Mouse (Mus musculus) olfactory bulb, adult 2 months (tissue): ENCODE results near the gene H2al1f. TPM values are rescaled to one million over a fixed set of nuclear protein-coding genes. Genes with fewer than 3 reads are reported as not detected.
"Not testable (repeated sequence)": the region's sequence is repeated elsewhere in the genome, so short reads cannot be mapped to it uniquely, and the experiment has no call there.

Experiments
- H3K27ac ChIP-seq: fragments of 200-500 bp; 2 replicates; pipeline ENCODE4 v1.5.1; 2012; ENCODE audit warnings: low read depth, low read length; ENCODE audit not compliant: insufficient read depth
- H3K4me1 ChIP-seq: fragments of 200-500 bp; 2 replicates; pipeline ENCODE4 v1.6.1; 2012; ENCODE audit warnings: low read length; ENCODE audit not compliant: control insufficient read depth, insufficient read depth
- H3K4me3 ChIP-seq: fragments of 200-500 bp; 2 replicates; pipeline ENCODE4 v1.5.1; 2012; ENCODE audit warnings: mild to moderate bottlenecking, low read depth, low read length, moderate library complexity; ENCODE audit not compliant: insufficient read depth
- CTCF ChIP-seq: fragments of 200-500 bp; IDR thresholded peaks from 2 replicates; pipeline ENCODE4 v1.5.1; 2012; ENCODE audit warnings: low read depth, mild to moderate bottlenecking, low read length, moderate library complexity; ENCODE audit not compliant: insufficient read depth
- POLR2A ChIP-seq: fragments of 200-500 bp; IDR thresholded peaks from 2 replicates; pipeline ENCODE4 v1.6.1; 2012; ENCODE audit warnings: mild to moderate bottlenecking, low read depth, low read length, moderate library complexity; ENCODE audit not compliant: insufficient read depth
- WGBS: fragments of 180-500 bp; shearing (Covaris S2); methylation state at CpG from one replicate; pipeline ENCODE4 v1.1.7; 2018; 5-methylcytosine and 5-hydroxymethylcytosine counted together
- polyA plus RNA-seq: library from polyadenylated mRNA; stranded (reverse); fragments of >200 nt; gene quantifications from 2 replicates; pipeline ENCODE4 v1.2.4, GENCODE M21; 2012; ENCODE audit warnings: low replicate concordance; ENCODE audit not compliant: missing spikeins, insufficient read depth, insufficient read length

The H2al1f gene
- polyA plus RNA-seq, 1 experiment, result not detected

GRCm38 (mm10) chrX:11317956-11318355 lies 3.0 kb downstream of the H2al1f start, which contains the start of gene H2al1g:
Gene H2al1g, plus strand, starts transcription at chrX:11318256.
- not testable (repeated sequence) for H3K27ac ChIP-seq, H3K4me1 ChIP-seq, H3K4me3 ChIP-seq
- no CpG with 5 or more reads among the region's 3 CpGs for WGBS

- not testable (repeated sequence) for H3K4me1 ChIP-seq, H3K4me3 ChIP-seq, H3K27ac ChIP-seq
- WGBS, result no CpG with 5 or more reads among the region's 6 CpGs
Observed at GRCm38 (mm10) chrX:11321192-11321591, 6.2 kb downstream of the H2al1f start, which contains the start of gene H2al1h. Gene H2al1h, plus strand, starts transcription at chrX:11321492.

GRCm38 (mm10) chrX:11324359-11324758 lies 9.4 kb downstream of the H2al1f start, which contains the start of gene H2al1i:
Gene H2al1i, plus strand, starts transcription at chrX:11324659.
- H3K27ac ChIP-seq, H3K4me1 ChIP-seq, H3K4me3 ChIP-seq: not testable (repeated sequence)
- 92% methylated on average over 2 of the region's 5 CpGs for WGBS

GRCm38 (mm10) chrX:11327522-11327921 lies 12.6 kb downstream of the H2al1f start, which contains the start of gene H2al1j:
Gene H2al1j, plus strand, starts transcription at chrX:11327822.
- H3K4me1 ChIP-seq, H3K27ac ChIP-seq, H3K4me3 ChIP-seq: not testable (repeated sequence)
- 88% methylated on average over 2 of the region's 2 CpGs for WGBS

GRCm38 (mm10) chrX:11345762-11346161 lies 30.8 kb downstream of the H2al1f start:
- Histone ChIP-seq H3K27ac (no peak overlapping the region), H3K4me3 (no peak overlapping the region), H3K4me1 (no peaks in the 10 kb centered on the region; the same call in 1 of the 2 replicates)
- TF ChIP-seq POLR2A (no peak), CTCF (no peak)
- 65% methylated on average over 9 of the region's 9 CpGs for WGBS

GRCm38 (mm10) chrX:11346756-11347155 lies 31.8 kb downstream of the H2al1f start:
- H3K27ac ChIP-seq, result no peak overlapping the region
- H3K4me3 ChIP-seq, result no peak overlapping the region
- no peaks in the 10 kb centered on the region; the same call in 1 of the 2 replicates for H3K4me1 ChIP-seq
- WGBS, result 83% methylated on average over 3 of the region's 3 CpGs
- TF ChIP-seq CTCF (no peak), POLR2A (no peak)

GRCm38 (mm10) chrX:11360823-11361222 lies 45.9 kb downstream of the H2al1f start:
- WGBS, result 93% methylated on average over 6 of the region's 6 CpGs
- no peak overlapping the region for H3K4me3 ChIP-seq
- TF ChIP-seq CTCF, result no peak
- TF ChIP-seq POLR2A, result no peak
- H3K4me1 ChIP-seq, result no peaks in the 10 kb centered on the region
- no peak overlapping the region for H3K27ac ChIP-seq

- no peak overlapping the region for H3K4me3 ChIP-seq
- H3K4me1 ChIP-seq, result no peaks in the 10 kb centered on the region
- 87% methylated on average over 2 of the region's 2 CpGs for WGBS
Observed at GRCm38 (mm10) chrX:11361261-11361660, 46.3 kb downstream of the H2al1f start.

GRCm38 (mm10) chrX:11363890-11364289 lies 48.9 kb downstream of the H2al1f start:
- 61% methylated on average over 6 of the region's 6 CpGs for WGBS
- Histone ChIP-seq H3K27ac (no peak overlapping the region), H3K4me3 (no peak overlapping the region), H3K4me1 (no peaks in the 10 kb centered on the region)
- TF ChIP-seq CTCF (no peak), POLR2A (no peak)

More at GRCm38 (mm10) chrX:11361261-11361660, 46.3 kb downstream of the H2al1f start:
- TF ChIP-seq POLR2A (no peak), CTCF (no peak)
- H3K27ac ChIP-seq, result no peak overlapping the region

Other genes starting within 250 kb of the H2al1f start
- not detected in 2 replicates for gene H2al1a, start 15.9 kb upstream of the H2al1f start, polyA plus RNA-seq
- gene H2al1b, start 12.7 kb upstream of the H2al1f start, polyA plus RNA-seq, result not detected in 2 replicates
- not detected in 2 replicates for gene H2al1c, start 9.5 kb upstream of the H2al1f start, polyA plus RNA-seq
- gene H2al1d, start 6.3 kb upstream of the H2al1f start, polyA plus RNA-seq, result not detected in 2 replicates
- gene H2al1e, start 3.2 kb upstream of the H2al1f start, polyA plus RNA-seq, result not detected in 2 replicates
- gene H2al1g, start 3.1 kb downstream of the H2al1f start, polyA plus RNA-seq, result not detected in 2 replicates
- not detected in 2 replicates for gene H2al1h, start 6.3 kb downstream of the H2al1f start, polyA plus RNA-seq
- gene H2al1i, start 9.5 kb downstream of the H2al1f start, polyA plus RNA-seq, result not detected in 2 replicates
- gene H2al1j, start 12.7 kb downstream of the H2al1f start, polyA plus RNA-seq, result not detected in 2 replicates